Mouse (Mus musculus): ENCODE results near the gene Fam43b.

GRCm38 (mm10) chr4:138367641-138368497, 28.5 kb downstream of the Fam43b start, which contains the start of gene Cda:
- TF ChIP-seq CTCF (conservative IDR thresholded peaks at IDR 0.05; ENCODE audit: low read length): no peak
- TF ChIP-seq POU5F1 (IDR thresholded peaks at IDR 0.05; ENCODE audit: borderline replicate concordance, low read length): no peak
- TF ChIP-seq NANOG (IDR thresholded peaks at IDR 0.05; ENCODE audit: borderline replicate concordance, low read length): no peak

Data from E14TG2a.4 (cell line).